Mouse (Mus musculus) heart, adult 2 months (tissue): ENCODE measurements around the gene Mapkbp1. TPM values are rescaled to one million over a fixed set of nuclear protein-coding genes. Genes with fewer than 3 reads are reported as not detected.
A peak's percentile ranks its signal among the peaks of the same experiment; 100 is the strongest.

Experiments used
- DNase-seq, 2 experiments: peaks; one replicate each; pipeline ENCODE4 v3.0.0; 2021
- H3K27ac ChIP-seq: fragments of 200-600 bp; 2 replicates; pipeline ENCODE4 v1.8.1; 2022
- H3K27me3 ChIP-seq: fragments of 200-500 bp; 2 replicates; pipeline ENCODE4 v1.6.1; 2012; ENCODE audit warnings: mild to moderate bottlenecking, low read length, inconsistent platforms, mixed read lengths; ENCODE audit not compliant: control insufficient read depth, insufficient read depth
- H3K36me3 ChIP-seq: fragments of 200-500 bp; 2 replicates; pipeline ENCODE4 v1.6.1; 2012; ENCODE audit warnings: low read length, inconsistent platforms; ENCODE audit not compliant: control insufficient read depth, insufficient read depth
- H3K4me1 ChIP-seq: fragments of 200-500 bp; 2 replicates; pipeline ENCODE4 v1.6.1; 2011; ENCODE audit warnings: low read length; ENCODE audit not compliant: control insufficient read depth, insufficient read depth
- H3K4me3 ChIP-seq: fragments of 200-600 bp; 2 replicates; pipeline ENCODE4 v1.8.1; 2022
- H3K79me2 ChIP-seq: fragments of 200-500 bp; replicated peaks from 2 replicates; pipeline ENCODE4 v1.6.1; 2012; ENCODE audit warnings: mild to moderate bottlenecking, inconsistent platforms, low read length, moderate library complexity, mixed read lengths; ENCODE audit not compliant: control insufficient read depth, insufficient read depth
- H3K9ac ChIP-seq: fragments of 200-500 bp; 2 replicates; pipeline ENCODE4 v1.6.1; 2012; ENCODE audit warnings: low read depth, mild to moderate bottlenecking, control low read depth, inconsistent platforms, low read length, mixed read lengths
- CTCF ChIP-seq: fragments of 200-600 bp; IDR thresholded peaks from 2 replicates; pipeline ENCODE4 v1.8.1; 2022; ENCODE audit warnings: antibody characterized with exemption, mild to moderate bottlenecking, moderate library complexity
- EP300 ChIP-seq: fragments of 200-500 bp; IDR thresholded peaks from 2 replicates; pipeline ENCODE4 v1.6.1; 2011; ENCODE audit warnings: low read depth, low read length, control low read depth; ENCODE audit not compliant: insufficient read depth
- POLR2A ChIP-seq: fragments of 200-500 bp; IDR thresholded peaks from 2 replicates; pipeline ENCODE4 v1.6.1; 2011; ENCODE audit warnings: mild to moderate bottlenecking, low read depth, low read length, control low read depth; ENCODE audit not compliant: insufficient read depth
- WGBS: fragments of 180-500 bp; shearing (Covaris S2); methylation state at CpG from one replicate; pipeline ENCODE4 v1.1.7; 2018; 5-methylcytosine and 5-hydroxymethylcytosine counted together
- intact Hi-C: fragments of 180-260 bp; cut with DNase I; formaldehyde crosslinking; loops from one replicate; pipeline ENCODE4 v1.15.1; 2025
- polyA plus RNA-seq: library from polyadenylated mRNA; depleted of rRNA; stranded (reverse); fragments of >200 nt; gene quantifications from 2 replicates; pipeline ENCODE4 v1.2.3, GENCODE M21; 2012
- total RNA-seq, 2 experiments: library from RNA; stranded (reverse); gene quantifications; 2 replicates each; pipeline ENCODE4 v1.2.3; 2021

Gene Mapkbp1
- total and polyA plus RNA-seq, 3 experiments: 7.7 to 8.1 (median 8.0) TPM

DNA sequence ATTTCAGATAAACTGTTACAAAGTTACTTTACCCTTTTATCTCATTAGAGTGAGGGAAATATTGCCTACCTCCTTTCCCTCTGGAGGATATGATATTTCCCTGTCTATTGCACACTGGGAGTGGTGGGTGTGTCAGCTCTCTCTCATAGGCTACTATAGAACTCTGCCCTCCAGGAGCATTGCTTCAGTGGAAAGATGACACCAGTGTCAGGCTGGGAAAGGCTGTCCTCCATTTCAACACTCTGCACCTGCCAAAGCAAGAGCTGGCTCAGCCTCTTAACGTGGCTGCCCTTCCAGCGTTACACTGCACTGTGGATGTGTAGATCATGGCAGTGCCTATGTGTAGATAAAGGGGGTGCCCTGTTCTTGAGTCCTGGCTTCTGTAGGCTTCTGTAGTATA, 19.9 kb downstream of the Mapkbp1 start:
- intact Hi-C loops: no loop called here
- Histone ChIP-seq H3K79me2 (no peaks in the 10 kb centered on the region; the same call in 1 of the 2 replicates), H3K9ac (no peak overlapping the region), H3K27ac (no peak overlapping the region), H3K27me3 (no peaks in the 10 kb centered on the region), H3K4me3 (no peak overlapping the region), H3K36me3 (peaks cover 4% of the 10 kb centered on the region), H3K4me1 (peaks cover 10% of the 10 kb centered on the region)
- WGBS: 74% methylated on average over 2 of the region's 2 CpGs
- TF ChIP-seq CTCF: no peak
- no peak for TF ChIP-seq POLR2A
- TF ChIP-seq EP300: no peak
- DNase-seq: no peak

DNA sequence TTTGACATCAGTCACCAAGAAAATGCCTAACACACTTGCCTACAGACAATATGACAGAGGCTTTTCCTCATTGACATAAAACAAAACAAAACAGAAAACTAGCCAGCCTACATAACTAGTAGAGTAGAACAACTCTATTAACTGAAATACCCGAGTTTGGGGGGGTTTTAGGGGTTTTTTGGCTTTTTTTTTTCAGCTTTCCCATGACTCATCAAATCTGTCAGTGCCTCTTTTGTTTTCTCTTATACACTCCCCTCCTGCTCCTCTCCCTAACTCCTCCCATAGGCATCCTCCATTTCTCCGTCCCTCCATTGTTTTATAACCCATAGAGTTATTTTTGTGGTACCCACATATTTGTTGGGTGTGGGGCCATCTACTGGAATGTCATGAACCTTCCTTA, 21.0 kb downstream of the Mapkbp1 start:
- TF ChIP-seq POLR2A (no peak), EP300 (no peak), CTCF (no peak)
- H3K9ac ChIP-seq: no peak overlapping the region
- H3K36me3 ChIP-seq: peaks cover 4% of the 10 kb centered on the region
- no peak overlapping the region for H3K27ac ChIP-seq
- H3K4me3 ChIP-seq: no peak overlapping the region
- no peaks in the 10 kb centered on the region for H3K27me3 ChIP-seq
- no peak for DNase-seq
- peaks cover 13% of the 10 kb centered on the region for H3K4me1 ChIP-seq
- intact Hi-C loops: no loop called here
- no peaks in the 10 kb centered on the region; the same call in 1 of the 2 replicates for H3K79me2 ChIP-seq
- WGBS: 30% methylated on average over 2 of the region's 2 CpGs

DNA sequence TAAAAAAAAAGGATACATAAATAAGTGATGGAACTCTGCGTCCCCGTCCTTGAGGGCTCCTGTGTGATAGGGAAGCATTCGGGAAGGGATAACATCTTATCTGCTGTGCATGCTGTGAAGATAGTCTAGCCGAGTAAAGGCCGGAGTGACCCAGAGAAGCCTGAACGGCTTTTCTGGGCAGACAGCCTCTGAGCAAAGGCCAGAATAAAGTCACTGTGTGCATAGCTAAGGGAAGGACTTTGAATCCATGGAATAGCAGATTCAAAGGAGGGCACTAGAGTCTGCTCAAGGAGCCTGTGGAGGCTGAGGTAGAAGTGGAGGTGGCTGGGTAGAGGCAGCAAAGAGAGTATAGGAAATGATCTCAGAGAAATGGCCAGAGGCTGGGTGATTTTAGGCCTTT, 22.3 kb downstream of the Mapkbp1 start:
- H3K9ac ChIP-seq: no peak overlapping the region
- TF ChIP-seq EP300 (no peak), POLR2A (no peak), CTCF (no peak)
- H3K27ac ChIP-seq: peak overlapping the region; percentile 61; the same call in 1 of the 2 replicates
- H3K27me3 ChIP-seq: no peaks in the 10 kb centered on the region
- DNase-seq: no peak
- no peak overlapping the region for H3K4me3 ChIP-seq
- H3K36me3 ChIP-seq: peaks cover 4% of the 10 kb centered on the region
- intact Hi-C loops: no loop called here
- WGBS: 59% methylated on average over 6 of the region's 6 CpGs
- peaks cover 13% of the 10 kb centered on the region for H3K4me1 ChIP-seq
- no peaks in the 10 kb centered on the region for H3K79me2 ChIP-seq

DNA sequence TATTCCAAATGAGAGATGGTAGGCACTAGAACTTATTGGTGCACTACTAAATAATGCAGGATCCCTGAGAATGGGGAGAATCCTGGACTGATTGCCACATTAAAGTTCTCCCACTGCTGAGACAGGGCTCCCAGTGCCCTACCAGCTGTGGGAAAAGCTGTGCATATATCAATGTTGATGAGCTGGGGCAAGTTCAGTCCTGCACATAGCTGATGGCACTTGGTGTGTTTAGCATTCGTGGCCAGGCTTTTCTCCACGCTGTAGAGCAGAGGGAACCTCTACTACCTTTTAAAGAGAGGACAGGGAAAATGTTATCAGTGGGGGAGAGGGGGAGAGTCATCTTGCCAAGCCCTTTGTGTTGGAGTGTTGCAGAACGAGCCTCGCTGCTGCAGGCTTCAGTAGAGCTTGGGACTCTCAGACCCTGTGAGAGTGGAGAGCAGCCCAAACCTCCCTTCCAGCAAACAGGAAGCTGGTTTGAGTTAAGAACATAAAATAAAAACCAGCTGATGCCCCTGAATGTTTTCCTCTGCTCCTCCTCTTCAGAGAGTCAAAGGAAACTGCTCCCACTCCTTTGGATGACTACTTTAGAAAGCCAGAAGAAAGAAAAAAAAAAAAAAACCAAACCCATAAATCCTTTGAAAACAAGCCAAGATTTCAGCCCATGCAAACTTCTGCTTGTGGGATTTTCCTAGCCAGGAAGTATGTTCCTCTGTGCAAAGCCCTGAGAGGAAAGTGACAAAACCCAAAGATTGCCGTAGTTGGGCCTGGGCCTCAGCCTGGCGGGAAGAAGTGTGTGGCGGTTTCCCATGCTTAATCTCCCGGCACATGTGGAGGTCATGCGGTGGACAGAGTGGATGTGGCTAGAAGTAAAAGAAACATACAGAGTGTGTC, 23.1 kb downstream of the Mapkbp1 start:
- TF ChIP-seq EP300: no peak
- TF ChIP-seq POLR2A: no peak
- TF ChIP-seq CTCF: no peak
- H3K36me3 ChIP-seq: peaks cover 4% of the 10 kb centered on the region
- no peak overlapping the region for H3K4me3 ChIP-seq
- no peaks in the 10 kb centered on the region for H3K27me3 ChIP-seq
- H3K9ac ChIP-seq: no peak overlapping the region
- DNase-seq: peak in 1 of 2 experiments; percentile 44
- peak overlapping the region; percentile 61 for H3K27ac ChIP-seq
- intact Hi-C loops: no loop called here
- no peaks in the 10 kb centered on the region for H3K79me2 ChIP-seq
- peaks cover 13% of the 10 kb centered on the region for H3K4me1 ChIP-seq
- 20% methylated on average over 9 of the region's 9 CpGs for WGBS

DNA sequence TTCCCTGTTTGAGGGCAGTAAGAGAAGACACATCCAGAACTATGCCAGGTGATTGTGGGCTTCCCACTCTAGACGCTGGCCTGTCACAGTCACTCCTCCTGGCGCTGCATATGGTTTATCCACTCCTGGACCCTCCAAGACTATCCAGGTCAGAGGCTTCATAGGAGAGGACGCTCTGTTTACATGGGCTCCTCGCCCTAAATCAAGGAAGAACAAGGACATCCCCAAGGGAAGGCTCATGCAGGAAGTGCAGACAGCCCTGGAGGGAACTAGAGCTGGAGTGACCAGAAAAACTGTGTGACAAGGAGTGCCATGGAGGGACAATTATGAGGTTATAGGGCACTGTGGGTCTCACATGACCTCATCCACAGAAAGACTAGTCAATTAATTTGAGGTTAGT, 24.9 kb downstream of the Mapkbp1 start:
- Histone ChIP-seq H3K9ac (no peak overlapping the region), H3K4me3 (no peak overlapping the region), H3K27ac (no peak overlapping the region), H3K36me3 (peaks cover 4% of the 10 kb centered on the region), H3K79me2 (no peaks in the 10 kb centered on the region), H3K27me3 (no peaks in the 10 kb centered on the region), H3K4me1 (peaks cover 14% of the 10 kb centered on the region)
- 59% methylated on average over 4 of the region's 4 CpGs for WGBS
- TF ChIP-seq POLR2A: no peak
- TF ChIP-seq CTCF: no peak
- TF ChIP-seq EP300: no peak
- no peak for DNase-seq
- intact Hi-C loops: no loop called here

DNA sequence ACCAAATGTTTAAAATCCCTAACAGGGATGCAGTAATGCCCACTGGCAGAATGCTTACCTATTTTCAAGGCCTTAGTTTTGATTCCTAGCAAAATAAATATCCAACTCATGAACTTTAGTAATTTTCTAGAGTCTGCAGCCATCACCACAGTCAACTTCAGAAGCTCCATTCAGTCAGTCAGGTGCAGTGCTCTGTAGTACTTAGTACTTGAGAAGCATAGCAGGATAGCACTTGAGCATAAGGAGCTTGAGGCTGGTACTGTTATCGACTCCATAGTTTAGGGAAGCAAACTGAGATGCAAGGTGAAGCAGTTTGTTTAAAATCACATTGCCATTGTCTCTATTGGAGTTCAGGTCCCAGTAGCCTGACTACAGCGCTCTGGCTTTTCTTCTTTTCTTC, 27.2 kb downstream of the Mapkbp1 start:
- intact Hi-C loops: no loop called here
- Histone ChIP-seq H3K79me2 (no peaks in the 10 kb centered on the region), H3K27ac (no peak overlapping the region), H3K4me1 (peaks cover 14% of the 10 kb centered on the region), H3K27me3 (no peaks in the 10 kb centered on the region), H3K36me3 (peaks cover 4% of the 10 kb centered on the region), H3K4me3 (no peak overlapping the region), H3K9ac (no peak overlapping the region)
- no peak for DNase-seq
- 91% methylated on average over 2 of the region's 2 CpGs for WGBS
- no peak for TF ChIP-seq EP300
- TF ChIP-seq CTCF: no peak
- no peak for TF ChIP-seq POLR2A
